Mouse (Mus musculus): ENCODE results near the gene Iqgap2.

DNA sequence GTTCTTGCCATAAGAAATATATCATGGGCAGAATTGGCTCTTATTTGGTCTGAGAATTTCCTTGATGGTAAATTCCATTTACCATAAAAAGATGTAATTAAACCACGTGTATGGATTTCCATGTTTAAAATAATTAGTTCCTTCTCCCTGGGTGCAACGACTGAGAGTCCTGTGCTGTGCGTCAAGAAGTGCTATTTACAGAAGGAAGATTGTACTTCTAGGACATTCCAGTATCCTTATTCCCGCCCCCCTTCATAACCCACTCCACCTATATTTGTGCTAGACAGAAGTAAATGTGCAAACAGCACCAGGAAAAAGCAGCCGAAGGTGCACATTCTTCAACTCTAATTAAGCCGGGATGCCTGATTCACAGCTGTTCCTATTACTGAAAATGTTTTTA is 65.5 kb downstream of the Iqgap2 start:
- no peak for TF ChIP-seq POLR2A (IDR thresholded peaks at IDR 0.05; ENCODE audit: low read depth, low read length)
- no peak for TF ChIP-seq CTCF (IDR thresholded peaks at IDR 0.05; ENCODE audit: borderline replicate concordance, insufficient read depth, low read length)

All from embryonic fibroblast, embryonic 13.5 days (primary cell).